Mouse (Mus musculus) forebrain, postnatal 0 days (tissue): Measurements from ENCODE around the gene Lrrk1. TPM values are rescaled to one million over a fixed set of nuclear protein-coding genes. Genes with fewer than 3 reads are reported as not detected.

Experiments
- ATAC-seq: fragments of 200-750 bp; cut with Nextera tagmentation; 2 replicates; pipeline ENCODE4 v1.8.0; 2017; ENCODE audit warnings: mild to moderate bottlenecking, moderate library complexity
- DNase-seq: peaks from one replicate; pipeline ENCODE4 v3.0.0-alpha.2; 2015
- H3K27ac ChIP-seq: fragments of 300-500 bp; sonication (generic); 2 replicates; pipeline ENCODE4 v1.5.1; 2014; ENCODE audit warnings: low read depth, mild to moderate bottlenecking, antibody characterized with exemption, low read length, moderate library complexity, mixed read lengths
- H3K27me3 ChIP-seq: fragments of 300-500 bp; sonication (generic); 2 replicates; pipeline ENCODE4 v1.6.1; 2014; ENCODE audit warnings: mild to moderate bottlenecking, low read length, mixed read lengths; ENCODE audit not compliant: insufficient read depth
- H3K36me3 ChIP-seq: fragments of 300-500 bp; sonication (generic); 2 replicates; pipeline ENCODE4 v1.6.1; 2014; ENCODE audit warnings: mild to moderate bottlenecking, moderate library complexity; ENCODE audit not compliant: insufficient read depth
- H3K4me1 ChIP-seq: fragments of 300-500 bp; sonication (generic); 2 replicates; pipeline ENCODE4 v1.6.1; 2014; ENCODE audit warnings: antibody characterized with exemption; ENCODE audit not compliant: insufficient read depth
- H3K4me2 ChIP-seq: fragments of 300-500 bp; sonication (generic); 2 replicates; pipeline ENCODE4 v1.6.1; 2014; ENCODE audit warnings: low read depth, mild to moderate bottlenecking, moderate library complexity
- H3K4me3 ChIP-seq: fragments of 300-500 bp; sonication (generic); 2 replicates; pipeline ENCODE4 v1.5.1; 2014; ENCODE audit warnings: low read depth, low read length, mixed read lengths
- H3K9ac ChIP-seq: fragments of 300-500 bp; sonication (generic); 2 replicates; pipeline ENCODE4 v1.6.1; 2014; ENCODE audit warnings: mild to moderate bottlenecking
- H3K9me3 ChIP-seq: fragments of 300-500 bp; sonication (generic); 2 replicates; pipeline ENCODE4 v1.6.1; 2016; ENCODE audit warnings: low read length
- CTCF ChIP-seq: sonication (generic); IDR thresholded peaks from 2 replicates; pipeline ENCODE4 v1.5.1; 2016; ENCODE audit warnings: antibody characterized with exemption, control low read depth, low read depth
- WGBS: fragments of 180-500 bp; shearing (Covaris S2); extraction: QIAGEN DNeasy Blood & Tissue Kit; methylation state at CpG from one replicate; pipeline ENCODE4 v1.1.7; 2014; 5-methylcytosine and 5-hydroxymethylcytosine counted together
- microRNA-seq, 2 experiments: library from miRNA; unstranded; fragments of <30 nt; microRNA quantifications; one replicate each; pipeline ENCODE4; 2016
- polyA plus RNA-seq: library from polyadenylated mRNA; unstranded; fragments of >200 nt; fragmentation: Nextera tagmentation; extraction: Ambion mirVana; gene quantifications from 2 replicates; pipeline ENCODE4 v1.2.1, GENCODE M21; 2015
- total RNA-seq: library from RNA; depleted of rRNA; stranded (reverse); fragments of >200 nt; gene quantifications from 2 replicates; pipeline ENCODE4 v1.2.3, GENCODE M21; 2014; rRNA removed

Lrrk1 gene
- total and polyA plus RNA-seq, 2 experiments from 2014 or later = 2.2 to 3.3 TPM

- H3K36me3 ChIP-seq = peaks cover 15% of the 10 kb centered on the region
- H3K27ac ChIP-seq = no peak overlapping the region
- no peaks in the 10 kb centered on the region for H3K9me3 ChIP-seq
- DNase-seq (no peak), ATAC-seq (no peak)
- TF ChIP-seq CTCF = no peak
- H3K27me3 ChIP-seq = no peaks in the 10 kb centered on the region
- WGBS = 88% methylated on average over 6 of the region's 6 CpGs
- no peak overlapping the region for H3K9ac ChIP-seq
- no peak overlapping the region for H3K4me3 ChIP-seq
- H3K4me2 ChIP-seq = no peak overlapping the region
- H3K4me1 ChIP-seq = no peaks in the 10 kb centered on the region
Observed at GRCm38 (mm10) chr7:66178101-66178500, 210.0 kb downstream of the Lrrk1 start.

DNA sequence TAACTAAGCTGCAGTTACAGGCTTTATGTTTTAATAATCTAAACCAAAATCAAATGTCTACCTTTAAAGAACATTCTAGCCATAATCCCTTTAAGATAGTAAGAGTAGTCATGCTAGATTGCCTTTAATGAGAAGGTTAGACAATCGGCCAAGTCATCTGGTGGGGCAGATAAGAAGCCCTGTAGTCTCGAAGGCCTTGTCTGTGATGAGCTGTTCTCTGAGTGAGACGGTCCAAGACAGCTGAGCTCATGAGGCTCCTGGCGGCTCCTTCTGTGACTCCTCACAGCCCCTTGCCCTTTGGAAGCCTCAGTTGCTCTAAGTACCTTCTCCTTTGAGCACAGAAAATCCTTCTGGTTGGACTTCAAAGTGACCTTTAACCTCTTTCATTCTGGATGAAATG is 211.2 kb downstream of the Lrrk1 start:
- Histone ChIP-seq H3K9ac (no peak overlapping the region), H3K4me1 (no peaks in the 10 kb centered on the region), H3K27ac (no peak overlapping the region), H3K9me3 (no peaks in the 10 kb centered on the region), H3K4me3 (no peak overlapping the region), H3K4me2 (no peak overlapping the region), H3K27me3 (no peaks in the 10 kb centered on the region), H3K36me3 (peaks cover 19% of the 10 kb centered on the region)
- DNase-seq (no peak), ATAC-seq (no peak)
- 86% methylated on average over 4 of the region's 4 CpGs for WGBS
- no peak for TF ChIP-seq CTCF

Small RNA genes lying within 50 kb of the gene (microRNA-seq; reads per million reads assigned to microRNA genes)
- gene Mir7057 = 0 to 0.12 reads per million in 2 experiments

Other genes starting within 250 kb of the Lrrk1 start
- gene Gm10974, start 22.4 kb downstream of the Lrrk1 start, total RNA-seq = not detected in 2 replicates
- not detected in 2 replicates for gene Gm10974, start 22.4 kb downstream of the Lrrk1 start, polyA plus RNA-seq
- 2.8 and 4.0 TPM in 2 replicates for gene Aldh1a3, start 39.2 kb upstream of the Lrrk1 start, total RNA-seq
- gene Aldh1a3, start 39.2 kb upstream of the Lrrk1 start, polyA plus RNA-seq = 3.2 and 3.3 TPM in 2 replicates